Mouse (Mus musculus) forebrain, postnatal 0 days (tissue): ENCODE results near the gene Ehmt1. TPM values are rescaled to one million over a fixed set of nuclear protein-coding genes. Genes with fewer than 3 reads are reported as not detected.
"Not testable (repeated sequence)": the region's sequence is repeated elsewhere in the genome, so short reads cannot be mapped to it uniquely, and the experiment has no call there.

Source experiments
- ATAC-seq: fragments of 200-750 bp; cut with Nextera tagmentation; 2 replicates; pipeline ENCODE4 v1.8.0; 2017; ENCODE audit warnings: mild to moderate bottlenecking, moderate library complexity
- DNase-seq: peaks from one replicate; pipeline ENCODE4 v3.0.0-alpha.2; 2015
- H3K27ac ChIP-seq: fragments of 300-500 bp; sonication (generic); 2 replicates; pipeline ENCODE4 v1.5.1; 2014; ENCODE audit warnings: low read depth, mild to moderate bottlenecking, antibody characterized with exemption, low read length, moderate library complexity, mixed read lengths
- H3K27me3 ChIP-seq: fragments of 300-500 bp; sonication (generic); 2 replicates; pipeline ENCODE4 v1.6.1; 2014; ENCODE audit warnings: mild to moderate bottlenecking, low read length, mixed read lengths; ENCODE audit not compliant: insufficient read depth
- H3K36me3 ChIP-seq: fragments of 300-500 bp; sonication (generic); 2 replicates; pipeline ENCODE4 v1.6.1; 2014; ENCODE audit warnings: mild to moderate bottlenecking, moderate library complexity; ENCODE audit not compliant: insufficient read depth
- H3K4me1 ChIP-seq: fragments of 300-500 bp; sonication (generic); 2 replicates; pipeline ENCODE4 v1.6.1; 2014; ENCODE audit warnings: antibody characterized with exemption; ENCODE audit not compliant: insufficient read depth
- H3K4me2 ChIP-seq: fragments of 300-500 bp; sonication (generic); 2 replicates; pipeline ENCODE4 v1.6.1; 2014; ENCODE audit warnings: low read depth, mild to moderate bottlenecking, moderate library complexity
- H3K4me3 ChIP-seq: fragments of 300-500 bp; sonication (generic); 2 replicates; pipeline ENCODE4 v1.5.1; 2014; ENCODE audit warnings: low read depth, low read length, mixed read lengths
- H3K9ac ChIP-seq: fragments of 300-500 bp; sonication (generic); 2 replicates; pipeline ENCODE4 v1.6.1; 2014; ENCODE audit warnings: mild to moderate bottlenecking
- H3K9me3 ChIP-seq: fragments of 300-500 bp; sonication (generic); 2 replicates; pipeline ENCODE4 v1.6.1; 2016; ENCODE audit warnings: low read length
- CTCF ChIP-seq: sonication (generic); IDR thresholded peaks from 2 replicates; pipeline ENCODE4 v1.5.1; 2016; ENCODE audit warnings: antibody characterized with exemption, control low read depth, low read depth
- WGBS: fragments of 180-500 bp; shearing (Covaris S2); extraction: QIAGEN DNeasy Blood & Tissue Kit; methylation state at CpG from one replicate; pipeline ENCODE4 v1.1.7; 2014; 5-methylcytosine and 5-hydroxymethylcytosine counted together
- polyA plus RNA-seq: library from polyadenylated mRNA; unstranded; fragments of >200 nt; fragmentation: Nextera tagmentation; extraction: Ambion mirVana; gene quantifications from 2 replicates; pipeline ENCODE4 v1.2.1, GENCODE M21; 2015
- total RNA-seq: library from RNA; depleted of rRNA; stranded (reverse); fragments of >200 nt; gene quantifications from 2 replicates; pipeline ENCODE4 v1.2.3, GENCODE M21; 2014

The Ehmt1 gene
- total and polyA plus RNA-seq, 2 experiments from 2014 or later: 72.1 to 89.4 TPM

GRCm38 (mm10) chr2:24944304-24944703, 24.9 kb upstream of the Ehmt1 start:
- WGBS: 49% methylated on average over 2 of the region's 2 CpGs
- not testable (repeated sequence) for DNase-seq

GRCm38 (mm10) chr2:24942092-24942491, 22.7 kb upstream of the Ehmt1 start:
- Histone ChIP-seq H3K4me3 (no peak overlapping the region), H3K36me3 (no peaks in the 10 kb centered on the region), H3K9me3 (no peaks in the 10 kb centered on the region), H3K9ac (no peak overlapping the region), H3K27ac (no peak overlapping the region), H3K27me3 (no peaks in the 10 kb centered on the region), H3K4me2 (no peak overlapping the region), H3K4me1 (no peaks in the 10 kb centered on the region)
- ATAC-seq (no peak), DNase-seq (no peak)
- no peak for TF ChIP-seq CTCF
- WGBS: 77% methylated on average over 4 of the region's 4 CpGs

More at GRCm38 (mm10) chr2:24944304-24944703, 24.9 kb upstream of the Ehmt1 start:
- not testable (repeated sequence) for ATAC-seq, H3K9ac ChIP-seq, H3K27me3 ChIP-seq, H3K27ac ChIP-seq, H3K4me2 ChIP-seq, H3K4me1 ChIP-seq, H3K9me3 ChIP-seq, H3K4me3 ChIP-seq, H3K36me3 ChIP-seq
- TF ChIP-seq CTCF: peak; percentile 37

DNA sequence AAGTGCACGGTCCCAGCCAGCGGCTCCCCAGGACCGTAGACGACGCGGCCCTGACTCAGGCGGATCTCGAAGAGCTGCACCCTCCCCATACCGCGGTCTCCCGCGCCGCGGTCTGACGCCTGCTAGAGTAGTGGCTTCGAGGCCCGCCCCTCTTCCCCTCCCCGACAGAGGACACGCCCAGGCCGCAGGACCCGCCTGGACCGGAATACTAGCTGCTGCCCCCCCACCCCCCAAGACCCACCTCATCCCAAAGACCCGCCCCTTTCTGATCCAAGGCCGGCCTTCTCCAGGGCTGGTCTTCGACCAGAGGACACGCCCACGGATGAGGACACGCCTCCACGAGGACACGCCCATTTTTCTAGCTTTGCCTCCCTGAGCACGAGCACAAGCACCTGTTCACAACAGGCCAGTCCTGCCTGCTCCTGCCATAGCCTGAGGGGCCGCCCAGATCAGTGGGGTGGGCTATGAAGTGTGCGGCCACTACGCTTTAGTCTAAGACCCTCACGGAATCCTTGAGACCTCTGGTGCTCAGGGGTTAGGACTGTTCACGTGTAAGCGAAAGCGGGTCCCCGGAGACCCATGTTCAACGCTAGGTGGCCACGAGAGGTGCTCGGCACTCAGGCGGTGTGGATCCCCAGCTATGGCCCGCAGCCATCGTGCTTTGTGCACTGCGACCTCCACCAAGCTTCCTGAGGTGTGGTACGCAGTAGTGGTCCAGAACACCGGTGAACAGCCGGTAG, 15.8 kb upstream of the Ehmt1 start, which contains the start of gene Arrdc1:
Arrdc1 (minus strand) TSS at position 196 of the 740 bp plus-strand sequence.
- Histone ChIP-seq H3K4me3 (peak within 1 kb of the TSS; percentile 64), H3K27ac (peak within 1 kb of the TSS; percentile 36), H3K36me3 (no peaks in the 10 kb centered on the region), H3K4me2 (peak within 1 kb of the TSS; percentile 88), H3K4me1 (peaks cover 11% of the 10 kb centered on the region; the same call in 1 of the 2 replicates), H3K27me3 (no peaks in the 10 kb centered on the region), H3K9ac (peak within 1 kb of the TSS; percentile 76), H3K9me3 (no peaks in the 10 kb centered on the region)
- DNase-seq (peak; percentile 89), ATAC-seq (peak; percentile 90)
- peak; percentile 75 for TF ChIP-seq CTCF
- 3% methylated on average over 49 of the region's 49 CpGs for WGBS

GRCm38 (mm10) chr2:24934441-24934963, 15.1 kb upstream of the Ehmt1 start:
- Histone ChIP-seq H3K9ac (peak overlapping the region; percentile 76), H3K4me3 (peak overlapping the region; percentile 64), H3K27me3 (no peaks in the 10 kb centered on the region), H3K4me1 (peaks cover 11% of the 10 kb centered on the region; the same call in 1 of the 2 replicates), H3K36me3 (no peaks in the 10 kb centered on the region), H3K9me3 (no peaks in the 10 kb centered on the region), H3K27ac (peak overlapping the region; percentile 36), H3K4me2 (peak overlapping the region; percentile 88)
- no peak for TF ChIP-seq CTCF
- DNase-seq (peak; percentile 41), ATAC-seq (peak; percentile 53)
- 3% methylated on average over 19 of the region's 19 CpGs for WGBS

DNA sequence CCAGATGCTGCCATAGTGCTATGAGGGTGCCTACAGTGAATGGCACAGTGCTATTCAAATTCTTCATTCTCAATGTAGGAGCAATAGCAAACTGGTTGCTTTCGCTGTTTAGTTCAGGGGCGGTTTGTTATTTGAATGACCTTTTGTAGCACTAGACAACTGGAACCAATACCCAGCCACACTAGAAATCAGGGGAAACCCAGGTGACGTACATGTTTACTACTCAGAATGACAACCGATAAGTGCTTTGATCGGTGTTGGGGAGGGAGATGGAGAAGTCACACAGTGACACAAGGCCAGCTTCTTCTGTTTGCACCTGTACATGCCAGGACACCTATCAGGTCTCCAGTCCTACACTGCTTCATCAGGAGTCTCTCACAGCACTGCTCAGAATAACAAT, 10.2 kb upstream of the Ehmt1 start:
- DNase-seq: no peak
- no peaks in the 10 kb centered on the region for H3K27me3 ChIP-seq
- H3K9ac ChIP-seq: no peak overlapping the region
- no peak overlapping the region for H3K27ac ChIP-seq
- no peak for TF ChIP-seq CTCF
- H3K9me3 ChIP-seq: no peaks in the 10 kb centered on the region
- peaks cover 6% of the 10 kb centered on the region; the same call in 1 of the 2 replicates for H3K36me3 ChIP-seq
- no peak for ATAC-seq
- no peak overlapping the region for H3K4me2 ChIP-seq
- no peak overlapping the region for H3K4me3 ChIP-seq
- 96% methylated on average over 5 of the region's 5 CpGs for WGBS
- H3K4me1 ChIP-seq: peaks cover 11% of the 10 kb centered on the region; the same call in 1 of the 2 replicates

DNA sequence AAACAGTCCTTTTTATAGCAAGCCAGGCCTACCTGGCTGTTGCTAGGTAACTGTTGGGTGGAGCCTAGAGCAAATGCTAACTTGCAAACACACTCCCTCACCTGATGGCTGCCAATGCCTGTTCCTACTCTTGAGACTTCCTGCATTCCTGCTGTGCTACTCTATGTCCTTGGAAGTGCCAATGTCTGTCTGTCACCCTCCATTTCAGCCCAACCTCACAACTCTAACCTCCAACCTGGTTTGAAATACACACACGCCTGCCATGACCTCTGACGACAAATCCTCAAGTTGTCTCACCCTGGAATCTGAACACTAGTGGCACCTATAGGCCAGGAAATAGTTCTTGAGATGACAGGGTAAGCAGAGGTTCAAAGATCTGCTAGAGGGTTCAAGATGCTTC, 9.7 kb upstream of the Ehmt1 start:
- Histone ChIP-seq H3K36me3 (peaks cover 6% of the 10 kb centered on the region; the same call in 1 of the 2 replicates), H3K4me2 (no peak overlapping the region), H3K4me3 (no peak overlapping the region), H3K4me1 (peaks cover 9% of the 10 kb centered on the region; the same call in 1 of the 2 replicates), H3K9ac (no peak overlapping the region), H3K27ac (no peak overlapping the region), H3K9me3 (no peaks in the 10 kb centered on the region), H3K27me3 (no peaks in the 10 kb centered on the region)
- WGBS: 65% methylated on average over 2 of the region's 2 CpGs
- ATAC-seq (no peak), DNase-seq (no peak)
- no peak for TF ChIP-seq CTCF
